Mouse (Mus musculus) kidney, postnatal 14 days (tissue): Measurements from ENCODE around the gene Spin1.

ENCODE experiments used
- DNase-seq: peaks from one replicate; pipeline ENCODE4 v3.0.0; 2022; ENCODE audit warnings: mixed read lengths

Gene Spin1

GRCm38 (mm10) chr13:51095196-51095715 lies 5.4 kb upstream of the Spin1 start:
- DNase-seq, result no peak

DNA sequence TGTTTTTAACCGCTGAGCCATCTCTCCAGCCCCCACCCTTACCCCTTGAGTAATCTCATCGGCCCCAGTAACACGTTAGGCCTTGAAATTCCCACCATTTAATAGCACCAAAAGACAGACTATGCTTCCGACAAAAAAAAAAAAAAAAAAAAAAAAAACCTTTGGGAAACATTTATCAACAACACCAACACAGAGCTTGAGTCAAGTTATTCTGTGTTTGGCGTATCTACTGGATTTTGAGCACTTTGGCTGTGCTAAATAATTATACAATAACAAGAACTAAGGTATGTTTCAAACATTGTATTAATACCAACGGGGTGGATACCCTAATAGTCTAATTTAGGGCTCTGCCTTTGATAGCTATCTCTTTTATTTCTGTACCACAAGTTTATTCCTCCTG lies 4.0 kb upstream of the Spin1 start:
- DNase-seq, result no peak

DNA sequence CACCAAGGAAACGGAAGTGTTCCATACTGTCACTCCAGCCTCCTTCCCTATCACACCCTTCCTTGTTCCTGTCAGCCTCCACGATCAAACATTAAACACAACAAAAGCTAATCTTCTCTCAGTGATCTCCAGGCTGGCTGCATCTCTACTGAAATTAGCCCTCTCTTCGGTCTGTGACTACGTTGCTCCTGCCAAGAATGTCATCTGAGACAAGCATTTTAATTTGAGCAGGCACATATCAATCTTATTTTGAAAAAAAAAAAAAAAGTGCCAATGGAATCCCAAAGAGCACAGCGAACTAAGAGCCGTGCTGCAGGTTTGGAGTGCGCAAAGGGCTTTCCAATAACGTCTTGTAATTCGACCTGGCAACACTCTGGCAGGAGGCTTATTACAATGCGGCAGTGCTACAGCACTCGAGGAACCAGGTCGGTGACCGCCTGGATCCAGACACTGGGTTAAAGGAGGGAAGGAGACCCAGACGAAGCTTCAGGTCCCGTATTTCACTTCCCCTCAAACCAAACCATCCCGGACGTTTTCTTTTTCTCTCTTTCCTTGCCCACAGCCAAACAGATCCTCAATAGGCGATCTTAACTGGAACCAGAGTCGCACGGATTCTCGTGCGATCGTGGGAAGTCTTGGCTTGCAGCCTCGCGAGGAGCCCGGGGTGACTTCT lies 984 bp upstream of the Spin1 start:
- DNase-seq, result peak; percentile 53

DNA sequence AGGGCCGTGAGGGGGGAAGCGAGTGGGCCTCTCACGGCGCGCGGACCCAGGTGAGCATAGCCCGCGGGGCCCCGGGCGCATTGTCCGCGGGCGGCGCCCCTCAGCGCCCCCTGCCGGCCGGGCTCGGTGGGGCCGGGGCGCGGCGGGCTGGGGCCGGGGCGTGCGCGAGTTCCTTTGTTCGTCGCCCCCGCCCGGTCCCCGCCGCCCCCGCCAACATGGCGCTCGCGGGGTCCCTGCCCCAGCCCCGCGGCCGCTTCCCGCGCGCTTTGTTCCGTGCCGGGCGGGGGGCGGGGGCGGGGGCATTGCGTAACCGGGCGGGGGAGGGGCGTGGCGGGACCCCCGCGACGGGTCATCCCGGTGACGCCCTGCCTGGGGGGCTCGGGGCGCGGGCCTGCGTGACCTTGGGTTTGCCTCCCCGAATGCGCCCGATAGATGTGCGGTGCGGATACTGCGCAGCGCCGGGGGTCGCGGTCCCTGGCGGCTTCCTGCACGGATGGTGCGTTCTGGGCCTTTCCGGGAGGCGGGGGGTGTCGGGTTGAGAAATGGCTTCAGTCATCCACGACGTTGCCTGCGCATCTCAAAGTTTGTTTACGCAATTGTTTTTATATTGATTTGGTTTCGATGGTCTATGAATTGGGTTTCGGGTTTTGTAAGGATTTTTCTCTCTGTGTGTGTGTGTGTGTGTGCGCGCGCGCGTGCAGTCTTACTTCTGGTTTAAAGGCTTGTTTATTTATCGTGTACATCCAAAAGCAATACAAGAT lies 516 bp downstream of the Spin1 start:
- DNase-seq, result peak; percentile 67

DNA sequence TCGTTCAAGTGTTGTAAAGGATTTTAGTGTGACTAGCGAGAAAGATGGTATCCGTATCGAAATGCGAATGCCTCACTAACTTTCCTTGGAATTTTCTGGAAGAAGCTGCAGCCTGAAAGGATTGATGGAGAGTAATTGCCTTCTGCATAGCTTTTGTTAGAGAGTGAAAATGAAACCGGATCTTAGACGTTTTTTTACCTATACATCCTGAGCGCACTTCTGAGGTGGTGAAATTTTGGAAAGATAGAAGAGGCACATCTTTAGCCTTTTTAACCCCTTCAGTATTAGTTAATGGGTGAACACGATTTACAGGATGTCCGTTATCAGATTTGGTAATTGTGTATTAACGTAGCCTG lies 1.1 kb downstream of the Spin1 start:
- DNase-seq, result no peak

DNA sequence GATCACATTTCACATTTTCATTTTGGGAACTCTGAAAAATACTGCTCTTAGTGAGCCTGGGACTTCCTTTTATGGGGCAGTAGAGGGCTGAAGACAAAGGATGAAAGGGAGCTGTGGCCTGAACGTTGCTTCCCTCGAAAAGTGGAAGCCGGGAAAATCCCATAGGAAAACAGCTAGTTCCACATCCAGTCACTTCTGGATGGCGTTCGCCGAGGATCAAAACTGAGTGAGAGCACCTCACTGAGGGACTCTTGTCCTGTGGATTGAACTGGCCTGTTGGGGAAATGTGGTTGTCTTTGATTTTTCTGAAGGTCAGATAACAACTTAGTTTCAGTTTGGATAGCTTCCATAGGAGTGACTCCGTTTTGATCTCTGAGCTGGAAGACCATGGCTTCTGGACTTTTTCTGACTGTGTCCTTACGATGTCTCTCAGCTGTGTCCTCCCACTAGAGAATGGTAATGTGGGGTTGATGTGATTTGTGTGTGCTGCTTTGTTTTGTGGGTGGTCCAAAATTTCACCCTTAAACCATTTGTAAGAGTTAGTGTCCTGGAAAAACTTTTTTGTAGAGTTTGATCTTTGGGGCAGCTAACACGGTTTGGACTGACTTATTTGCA lies 2.5 kb downstream of the Spin1 start:
- DNase-seq, result peak; percentile 24

- no peak for DNase-seq
Observed at GRCm38 (mm10) chr13:51103861-51104650, 3.4 kb downstream of the Spin1 start.

DNA sequence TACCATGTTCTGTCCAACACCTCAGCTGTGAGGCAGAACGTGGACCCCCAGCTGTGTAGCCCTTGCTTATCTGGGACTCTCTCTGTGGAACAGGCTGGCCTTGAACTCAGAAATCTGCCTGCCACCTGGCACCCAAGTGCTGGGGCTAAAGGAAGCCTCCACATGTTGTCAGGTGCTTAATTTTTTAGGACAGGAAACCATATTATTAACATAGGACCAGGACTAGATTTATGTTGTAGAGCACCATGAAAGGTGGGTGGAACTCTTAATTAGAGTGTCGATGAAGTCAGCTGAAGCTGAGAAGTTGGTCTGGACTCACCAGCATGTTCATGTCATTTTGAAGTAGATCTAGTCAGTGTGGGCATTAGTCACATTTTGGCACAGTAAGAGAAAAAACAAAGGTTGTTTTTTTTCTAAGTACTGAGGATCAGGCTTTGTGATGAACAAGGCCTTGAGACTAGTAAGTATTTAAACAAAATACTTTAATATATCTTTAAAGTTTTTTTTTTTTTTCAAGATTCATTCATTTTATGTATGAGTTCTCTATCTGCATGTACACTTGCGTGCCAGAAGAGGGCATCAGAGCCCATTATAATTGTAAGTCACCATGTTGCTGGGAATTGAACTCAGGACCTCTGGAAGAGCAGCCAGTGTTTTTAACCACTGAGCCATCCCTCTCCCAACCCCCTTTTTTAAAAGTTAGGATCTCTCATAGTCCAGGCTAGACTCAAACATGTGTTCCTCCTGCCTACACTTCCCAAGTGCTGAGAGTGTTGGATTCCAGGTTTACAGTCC lies 5.4 kb downstream of the Spin1 start:
- no peak for DNase-seq

DNA sequence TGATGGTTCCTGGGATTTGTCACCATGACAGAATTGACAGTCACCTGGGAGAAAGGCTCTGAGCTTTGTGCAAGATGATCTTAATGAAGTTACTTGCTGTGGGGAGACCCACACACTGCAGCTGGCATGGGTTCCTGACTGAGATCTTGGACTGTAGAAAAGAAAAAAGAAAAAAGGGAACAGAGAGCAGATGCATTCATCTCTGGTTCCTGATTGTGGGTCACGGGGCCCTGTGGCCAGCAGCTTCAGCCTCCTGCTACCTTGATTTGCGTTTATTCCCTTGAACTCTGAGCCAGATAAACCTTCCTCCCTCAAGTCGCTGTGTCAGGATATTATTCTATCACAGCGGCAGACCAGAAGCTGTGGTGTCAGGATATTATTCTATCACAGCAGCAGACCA lies 6.1 kb downstream of the Spin1 start:
- DNase-seq, result no peak

GRCm38 (mm10) chr13:51109517-51109916 lies 8.8 kb downstream of the Spin1 start:
- DNase-seq, result no peak

DNA sequence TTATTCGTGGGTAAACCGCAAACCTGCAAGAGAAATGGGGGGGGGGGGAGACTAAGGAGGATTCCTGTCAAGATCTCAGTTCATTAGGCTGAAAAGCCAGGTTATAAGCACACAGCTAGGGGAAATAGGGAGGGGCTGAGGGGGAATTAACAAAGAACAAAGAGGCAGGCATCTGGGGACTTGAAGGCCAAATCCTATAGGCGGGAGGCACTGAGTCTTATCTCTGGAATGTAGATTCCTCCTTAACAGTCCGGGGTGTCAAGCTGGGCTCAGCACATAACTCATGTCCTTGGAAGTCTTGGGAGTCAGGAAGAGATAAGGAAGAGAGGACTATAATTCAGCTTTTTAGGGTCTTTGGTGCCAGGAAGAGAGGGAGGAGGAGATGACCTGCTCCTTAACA lies 13.7 kb downstream of the Spin1 start:
- DNase-seq, result peak; percentile 23

DNA sequence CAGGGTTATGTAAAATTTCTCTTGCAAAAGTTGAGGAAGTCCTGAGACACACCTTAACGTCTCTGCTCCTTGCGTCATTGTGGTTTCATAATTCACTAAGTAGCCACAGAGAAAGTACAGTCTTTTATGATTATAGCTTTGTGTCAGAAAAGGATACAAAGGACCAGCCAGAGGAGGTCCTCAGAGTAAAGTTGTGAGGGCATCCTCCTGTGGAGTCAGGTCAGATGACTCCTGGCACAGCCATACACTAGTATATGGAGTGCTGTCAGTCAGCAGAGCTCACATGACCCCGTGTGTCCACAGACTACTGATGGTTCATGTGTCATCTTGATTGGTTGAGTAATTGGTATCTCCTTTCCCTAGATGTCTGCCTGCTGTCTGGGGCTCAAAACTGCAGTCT lies 15.1 kb downstream of the Spin1 start:
- no peak for DNase-seq

DNA sequence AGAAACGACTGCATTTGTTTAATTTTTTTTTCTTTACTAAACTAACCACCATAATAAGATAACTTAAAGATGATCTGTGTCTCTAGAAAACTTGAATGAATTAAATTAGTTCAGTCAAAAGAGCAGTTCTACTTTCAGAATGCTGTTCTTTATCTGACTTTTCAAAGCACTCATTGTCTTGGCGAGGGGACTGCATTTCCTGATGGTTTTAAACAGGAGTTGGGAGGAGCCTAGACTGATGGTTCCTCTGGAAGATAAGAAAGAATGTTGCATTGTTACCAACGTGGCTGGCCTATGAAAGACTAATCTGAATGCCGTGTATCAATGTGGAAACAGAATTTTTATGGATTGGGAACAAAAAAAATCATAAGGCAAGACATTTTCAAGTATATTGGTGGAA lies 20.1 kb downstream of the Spin1 start:
- no peak for DNase-seq

DNA sequence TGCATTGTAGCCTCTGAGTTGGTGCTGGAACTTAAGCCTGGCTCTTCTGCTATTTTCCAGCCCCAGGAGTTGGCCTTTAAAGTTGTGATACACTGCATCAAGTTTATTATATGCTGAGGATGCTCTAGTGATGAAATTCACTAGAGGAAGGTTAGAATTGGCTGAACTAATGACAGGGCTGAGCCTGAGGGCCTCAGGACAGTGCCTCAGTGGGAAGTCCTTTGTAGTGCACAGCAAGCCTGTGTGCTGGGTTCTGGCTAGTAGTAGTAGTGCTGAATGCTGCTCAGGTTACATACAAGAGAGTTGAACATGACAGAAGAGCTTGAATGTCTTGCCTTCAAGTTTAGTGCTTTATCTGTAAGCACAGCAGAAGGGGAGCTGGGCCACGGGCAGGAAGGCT lies 21.3 kb downstream of the Spin1 start:
- no peak for DNase-seq

DNA sequence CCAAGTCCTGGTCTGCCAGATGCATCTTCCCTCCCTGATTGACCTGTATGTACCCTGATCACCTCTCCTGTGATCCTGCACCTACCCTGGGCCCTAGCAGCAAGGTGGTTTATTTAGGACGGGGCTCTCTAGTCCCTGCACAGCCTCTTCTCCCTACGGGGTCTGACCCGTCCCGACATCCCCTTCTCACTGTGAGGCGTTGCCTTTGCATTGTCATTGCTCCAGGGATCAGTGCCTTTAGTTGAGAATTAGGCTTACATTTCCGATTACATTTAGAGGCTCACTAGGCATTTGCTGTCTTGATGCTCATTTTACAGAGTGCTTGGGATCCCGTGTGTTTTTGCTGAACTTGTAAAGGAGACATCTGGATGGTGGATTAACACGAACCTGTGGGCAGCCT lies 22.1 kb downstream of the Spin1 start:
- no peak for DNase-seq

DNA sequence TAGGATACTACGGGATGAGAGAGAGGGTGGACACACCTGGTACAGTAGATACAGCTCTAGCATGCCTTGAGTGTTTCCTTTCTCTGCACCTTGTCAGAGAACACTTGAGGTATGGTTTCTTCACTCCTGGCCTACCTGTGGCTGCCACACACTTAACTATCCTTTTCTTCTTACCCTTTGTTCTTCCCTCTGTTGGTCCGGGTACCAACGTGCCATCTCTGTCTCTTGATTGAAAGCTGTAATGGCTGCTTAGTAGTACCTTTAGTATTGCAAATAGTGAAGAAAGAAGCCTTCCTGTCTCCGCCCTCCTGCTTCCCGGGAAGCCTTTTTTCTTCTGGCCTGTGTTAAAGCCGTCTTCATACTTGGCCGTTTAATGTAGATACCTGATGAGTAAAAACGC lies 24.7 kb downstream of the Spin1 start:
- no peak for DNase-seq

- DNase-seq, result no peak
Observed at GRCm38 (mm10) chr13:51127906-51128305, 27.2 kb downstream of the Spin1 start.

GRCm38 (mm10) chr13:51128417-51128816 lies 27.7 kb downstream of the Spin1 start:
- peak; percentile 50 for DNase-seq

GRCm38 (mm10) chr13:51131179-51131578 lies 30.5 kb downstream of the Spin1 start:
- DNase-seq, result no peak

DNA sequence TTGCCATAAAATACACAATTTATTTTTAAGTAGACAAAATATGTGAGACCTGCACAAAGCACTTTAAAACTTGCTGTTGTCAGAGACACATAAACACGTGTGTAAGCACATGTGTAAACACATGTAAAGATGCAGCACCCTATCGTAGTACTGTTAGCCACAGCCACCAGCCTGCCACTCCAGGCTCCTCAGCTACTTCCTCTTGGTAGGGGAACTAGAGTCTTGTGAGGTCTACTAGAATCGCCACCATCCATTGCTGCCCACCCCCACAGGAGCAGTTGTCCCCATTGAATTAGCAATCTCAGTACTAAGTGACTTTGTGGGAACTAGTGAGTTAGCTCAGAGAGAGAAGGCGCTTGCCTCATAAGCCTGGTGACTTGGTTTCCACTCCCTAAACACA lies 35.6 kb downstream of the Spin1 start:
- DNase-seq, result no peak

DNA sequence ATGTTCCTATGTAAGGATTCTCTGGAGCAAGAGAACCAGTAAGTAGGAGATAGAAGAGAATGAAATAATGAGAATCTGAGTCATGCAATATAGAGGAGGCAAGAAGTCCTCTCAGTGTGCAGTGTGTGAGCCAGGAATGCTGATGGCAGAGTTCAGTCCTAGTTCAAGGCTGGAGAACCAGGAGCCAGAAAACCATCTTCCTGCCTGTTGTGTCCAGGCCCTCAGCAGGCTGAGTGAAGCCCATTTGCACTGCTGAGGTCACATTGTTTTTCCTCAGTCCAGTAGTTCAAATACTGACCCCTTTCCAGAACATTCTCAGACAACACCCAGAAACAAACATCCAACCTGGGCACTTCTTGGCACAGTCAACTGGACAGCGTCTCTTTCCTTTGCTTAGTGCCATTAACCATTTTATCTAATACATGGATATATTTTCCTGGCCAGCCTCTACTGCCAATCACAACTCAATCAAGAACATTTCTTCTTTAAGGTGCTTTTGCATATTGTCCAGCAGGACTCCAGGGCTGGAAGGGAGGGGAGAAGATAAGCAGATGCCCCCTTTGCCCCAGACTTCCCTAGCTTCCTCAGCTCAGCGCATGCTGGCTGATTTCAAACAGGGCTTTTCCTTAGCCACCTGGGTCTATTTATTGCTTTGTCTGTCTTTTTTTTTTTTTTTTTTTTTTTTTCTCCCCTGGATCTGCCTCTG lies 36.5 kb downstream of the Spin1 start:
- DNase-seq, result peak; percentile 24

DNA sequence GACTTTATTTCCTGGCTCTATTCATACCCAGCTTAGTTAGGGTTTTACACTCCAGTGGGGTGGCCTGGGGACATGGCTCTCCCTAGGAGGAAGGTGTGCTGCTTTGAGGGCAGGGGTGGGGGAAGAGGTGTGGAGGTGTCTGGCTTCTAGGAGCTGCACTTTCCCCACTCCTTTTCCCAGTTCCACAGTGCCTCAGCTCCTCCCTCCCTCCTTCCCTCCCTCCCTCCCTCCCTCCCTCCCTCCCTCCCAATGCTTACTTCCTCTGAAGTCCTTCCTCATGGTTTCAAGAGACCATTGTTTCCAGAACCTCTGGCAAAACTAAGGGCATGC lies 37.0 kb downstream of the Spin1 start:
- peak; percentile 44 for DNase-seq
